Comparison of ENCODE assay signal across 9 mouse cellular contexts in genomic region chr13:90896098-90896497, GRCm38 (mm10). TPM values are rescaled to one million over a fixed set of nuclear protein-coding genes. Genes with fewer than 3 reads are reported as not detected.
DNase-seq lines count a peak whose midpoint lies in the region; ATAC-seq lines count a peak whose summit lies in the region.
"Had no signal": no experiment of that assay in that cellular context is flagged by ENCODE, and none has a peak within 500 bp of the region (broad histone marks: within the 10 kb centered on the region; RNA-seq: fewer than 3 reads in every experiment).

No protein-coding gene starts in this region.

- no peak overlapping the region for H3K9ac ChIP-seq in forebrain, embryonic 13.5 days
- no peak overlapping the region for H3K9ac ChIP-seq in forebrain, embryonic 12.5 days
- no peak overlapping the region for H3K9ac ChIP-seq in heart, embryonic 12.5 days

- no peak overlapping the region for H3K27ac ChIP-seq in forebrain, embryonic 13.5 days
- no peak overlapping the region for H3K27ac ChIP-seq in forebrain, embryonic 12.5 days
- H3K27ac ChIP-seq in heart, embryonic 12.5 days (ENCODE audit: poor library complexity, severe bottlenecking) = no peak overlapping the region

- no peak overlapping the region for H3K4me3 ChIP-seq in forebrain, embryonic 13.5 days
- no peak overlapping the region for H3K4me3 ChIP-seq in forebrain, embryonic 12.5 days (replicated peaks)
- H3K4me3 ChIP-seq in heart, embryonic 12.5 days = no peak overlapping the region

- H3K4me2 ChIP-seq in forebrain, embryonic 13.5 days = no peak overlapping the region
- H3K4me2 ChIP-seq in forebrain, embryonic 12.5 days = no peak overlapping the region
- H3K4me2 ChIP-seq in heart, embryonic 12.5 days = no peak overlapping the region

- ATAC-seq in forebrain, embryonic 13.5 days = peak; percentile 77; the same call in 1 of the 2 replicates
- no peak for ATAC-seq in forebrain, embryonic 12.5 days (ENCODE audit: low FRiP score)
- ATAC-seq in heart, embryonic 12.5 days (ENCODE audit: insufficient number of reproducible peaks, low FRiP score) = no peak

- H3K36me3 ChIP-seq in forebrain, embryonic 13.5 days (ENCODE audit: poor library complexity, severe bottlenecking) = no peaks in the 10 kb centered on the region
- no peaks in the 10 kb centered on the region for H3K36me3 ChIP-seq in forebrain, embryonic 12.5 days (replicated peaks)
- no peaks in the 10 kb centered on the region; the same call in 1 of the 2 replicates for H3K36me3 ChIP-seq in heart, embryonic 12.5 days

- intact Hi-C loops in left cerebral cortex, postnatal 4 days (cut with DNase I) = no loop called here

- H3K9me3 ChIP-seq in forebrain, embryonic 13.5 days (replicated peaks) = no peaks in the 10 kb centered on the region
- H3K9me3 ChIP-seq in forebrain, embryonic 12.5 days = no peaks in the 10 kb centered on the region
- peaks cover 3% of the 10 kb centered on the region; the same call in 1 of the 2 replicates for H3K9me3 ChIP-seq in heart, embryonic 12.5 days (replicated peaks)

- peaks cover 4% of the 10 kb centered on the region; the same call in 1 of the 2 replicates for H3K4me1 ChIP-seq in forebrain, embryonic 13.5 days
- H3K4me1 ChIP-seq in forebrain, embryonic 12.5 days = no peaks in the 10 kb centered on the region
- H3K4me1 ChIP-seq in heart, embryonic 12.5 days (replicated peaks) = no peaks in the 10 kb centered on the region

- 6% methylated on average over 2 of the region's 2 CpGs for WGBS in forebrain, embryonic 13.5 days
- WGBS in forebrain, embryonic 12.5 days = 13% methylated on average over 2 of the region's 2 CpGs
- 30% methylated on average over 2 of the region's 2 CpGs for WGBS in heart, embryonic 12.5 days

- H3K27me3 ChIP-seq in forebrain, embryonic 13.5 days = no peaks in the 10 kb centered on the region
- H3K27me3 ChIP-seq in forebrain, embryonic 12.5 days = no peaks in the 10 kb centered on the region
- no peaks in the 10 kb centered on the region for H3K27me3 ChIP-seq in heart, embryonic 12.5 days (replicated peaks)

- peak; percentile 69 for DNase-seq in NIH3T3 (ENCODE audit: low read depth)
- DNase-seq in fibroblast of lung, adult 2 months (ENCODE audit: low read depth) = peak; percentile 63
- DNase-seq in left cerebral cortex, postnatal 4 days = peak; percentile 89
- no peak for DNase-seq in lung, postnatal 4 days
- DNase-seq in thymus, postnatal 10 days (ENCODE audit: low spot score in 2 of 2) = no peak
- DNase-seq: lung, postnatal 10 days had no signal

RNA-seq across cellular contexts. Expression of gene Atp6ap1l, which starts 9.1 kb away (rescaled TPM):
- 1.5 and 2.6 TPM in 2 replicates for polyA plus RNA-seq in forebrain, embryonic 13.5 days (2015; fragmentation: Nextera tagmentation; extraction: Ambion mirVana)
- 0.87 and 1.2 TPM in 2 replicates for polyA plus RNA-seq in forebrain, embryonic 12.5 days (2016; fragmentation: Nextera tagmentation; extraction: Ambion mirVana)
- total RNA-seq in left cerebral cortex, postnatal 4 days (2021) = 1 to 10 TPM; 5.5 to 6.4 TPM
- 0.55 and 0.77 TPM in 2 replicates for polyA plus RNA-seq in heart, embryonic 12.5 days (2016; fragmentation: Nextera tagmentation; extraction: Ambion mirVana)

RNA-seq across cellular contexts. Expression of gene Rps23, which starts 26.7 kb away (rescaled TPM):
- 174 and 219 TPM in 2 replicates for polyA plus RNA-seq in forebrain, embryonic 13.5 days (2015; fragmentation: Nextera tagmentation; extraction: Ambion mirVana)
- 198 and 203 TPM in 2 replicates for polyA plus RNA-seq in forebrain, embryonic 12.5 days (2016; fragmentation: Nextera tagmentation; extraction: Ambion mirVana)
- total RNA-seq in left cerebral cortex, postnatal 4 days (2021) = 100 to 1,000 TPM; 321 to 367 TPM
- polyA plus RNA-seq in heart, embryonic 12.5 days (2016; fragmentation: Nextera tagmentation; extraction: Ambion mirVana) = 178 and 179 TPM in 2 replicates

Comparison
In these comparisons a context has a peak if more than half of its experiments do, and no peak if none do; other contexts are left out.
1. DNase-seq: peak in NIH3T3 (single experiment), fibroblast of lung, adult 2 months (single experiment) and left cerebral cortex, postnatal 4 days (single experiment); none in lung, postnatal 4 days (0 of 2) and thymus, postnatal 10 days (0 of 2).